Mouse (Mus musculus) T-cell, adult 2 months (primary cell): Measurements from ENCODE around the gene Cxcl17.
"Not testable (repeated sequence)": the region's sequence is repeated elsewhere in the genome, so short reads cannot be mapped to it uniquely, and the experiment has no call there.

Experiments
- DNase-seq: peaks from one replicate; pipeline ENCODE4 v3.0.0; 2022; ENCODE audit warnings: low spot score

The Cxcl17 gene

DNA sequence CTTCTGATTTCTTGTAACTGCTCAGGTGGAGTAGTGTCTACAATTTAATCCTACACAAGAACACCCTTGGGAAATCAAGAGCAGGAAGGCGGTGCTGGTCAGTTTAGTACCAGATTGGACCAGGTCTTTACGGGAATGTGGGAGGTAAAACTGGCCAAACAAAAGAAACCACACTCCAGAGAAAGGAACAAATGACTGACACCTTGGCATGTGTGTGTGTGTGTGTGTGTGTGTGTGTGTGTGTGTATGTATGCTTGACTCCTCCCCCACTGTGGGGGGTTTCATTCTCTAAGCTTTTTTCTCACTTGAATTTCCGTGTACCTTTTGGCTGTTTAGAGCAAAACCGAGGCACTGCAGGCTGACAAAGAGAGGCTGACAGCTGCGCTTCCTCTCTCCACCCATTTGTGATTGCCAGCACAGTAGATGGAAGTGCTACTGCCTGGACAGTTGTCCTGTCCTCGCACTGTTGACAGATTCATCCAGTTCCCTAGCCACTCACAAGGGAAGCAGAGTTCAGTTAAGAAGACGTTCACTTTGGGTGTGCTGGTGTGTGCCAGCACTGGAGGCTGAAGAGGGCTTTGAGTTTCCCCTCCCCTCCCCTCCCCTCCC is at the start of gene Cxcl17:
Cxcl17 (minus strand) TSS at position 54 of the 609 bp plus-strand sequence.
- no peak for DNase-seq

DNA sequence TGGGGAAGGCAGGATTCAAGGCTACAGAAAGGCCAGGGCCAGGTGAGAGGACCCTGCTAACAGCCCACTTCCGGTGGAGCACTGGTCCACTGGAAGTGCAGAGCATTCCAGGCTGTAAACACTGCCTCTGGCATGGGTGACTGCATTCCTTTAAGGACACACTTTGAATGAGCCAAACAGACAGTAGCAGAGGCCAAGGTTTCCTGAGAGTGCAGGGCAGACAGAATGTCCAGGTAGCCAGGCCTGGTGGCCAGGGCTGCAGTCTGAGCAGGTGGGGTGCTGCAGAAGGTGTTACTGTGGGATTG is 49.3 kb upstream of the Cxcl17 start:
- DNase-seq = not testable (repeated sequence)

DNA sequence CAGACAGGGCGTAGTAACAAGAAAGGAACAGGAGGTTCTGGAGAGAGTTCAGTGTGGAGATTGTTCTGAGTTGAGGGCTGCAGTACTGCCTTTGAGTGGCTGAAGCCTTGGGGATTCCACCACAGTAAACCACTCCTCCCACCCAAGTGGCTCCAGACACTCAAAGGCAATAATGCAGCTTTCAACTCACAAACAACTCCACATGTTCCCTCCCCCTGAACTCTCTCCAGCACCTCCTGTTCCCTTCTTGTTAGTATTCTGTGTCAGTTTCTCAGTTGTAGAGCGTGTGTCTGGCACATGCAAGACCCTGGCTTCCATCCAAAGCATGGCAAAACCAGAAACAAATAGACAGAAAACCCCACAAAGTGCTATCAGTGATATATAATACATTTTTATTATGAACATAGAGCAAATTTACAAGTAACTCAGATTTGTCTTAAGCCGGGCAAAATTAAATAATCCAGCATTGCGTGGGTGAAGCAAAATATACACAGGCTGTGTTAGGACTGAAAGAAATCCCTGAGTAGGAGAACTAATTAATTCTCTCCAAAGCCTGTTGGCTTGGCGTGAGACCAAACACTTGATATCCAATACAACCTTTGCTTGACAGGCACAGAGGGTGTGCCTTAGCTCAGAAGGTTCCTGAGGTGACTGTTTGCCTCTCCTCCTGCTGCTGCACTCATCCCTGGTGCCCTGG is 48.8 kb upstream of the Cxcl17 start:
- DNase-seq = not testable (repeated sequence)

DNA sequence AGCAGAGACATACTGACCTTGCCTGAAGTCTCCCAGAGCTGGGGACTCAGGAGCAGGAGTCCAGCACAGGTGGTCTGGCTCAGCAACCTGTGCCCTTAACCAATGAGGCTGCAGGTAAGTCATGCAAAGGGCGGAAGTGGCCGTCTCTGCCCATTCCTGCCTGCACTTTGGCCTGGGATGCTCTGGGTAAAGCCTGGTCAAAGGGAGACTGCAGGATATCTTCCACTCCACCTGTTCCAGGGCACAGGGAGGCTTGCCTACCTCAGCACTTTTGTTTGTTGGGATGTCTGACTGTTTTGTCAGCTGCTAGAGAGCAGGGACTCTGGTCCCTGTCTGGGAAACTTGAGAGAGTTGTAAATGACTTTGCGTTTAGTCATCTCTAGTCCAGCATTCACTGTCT is 39.4 kb upstream of the Cxcl17 start:
- no peak for DNase-seq

DNA sequence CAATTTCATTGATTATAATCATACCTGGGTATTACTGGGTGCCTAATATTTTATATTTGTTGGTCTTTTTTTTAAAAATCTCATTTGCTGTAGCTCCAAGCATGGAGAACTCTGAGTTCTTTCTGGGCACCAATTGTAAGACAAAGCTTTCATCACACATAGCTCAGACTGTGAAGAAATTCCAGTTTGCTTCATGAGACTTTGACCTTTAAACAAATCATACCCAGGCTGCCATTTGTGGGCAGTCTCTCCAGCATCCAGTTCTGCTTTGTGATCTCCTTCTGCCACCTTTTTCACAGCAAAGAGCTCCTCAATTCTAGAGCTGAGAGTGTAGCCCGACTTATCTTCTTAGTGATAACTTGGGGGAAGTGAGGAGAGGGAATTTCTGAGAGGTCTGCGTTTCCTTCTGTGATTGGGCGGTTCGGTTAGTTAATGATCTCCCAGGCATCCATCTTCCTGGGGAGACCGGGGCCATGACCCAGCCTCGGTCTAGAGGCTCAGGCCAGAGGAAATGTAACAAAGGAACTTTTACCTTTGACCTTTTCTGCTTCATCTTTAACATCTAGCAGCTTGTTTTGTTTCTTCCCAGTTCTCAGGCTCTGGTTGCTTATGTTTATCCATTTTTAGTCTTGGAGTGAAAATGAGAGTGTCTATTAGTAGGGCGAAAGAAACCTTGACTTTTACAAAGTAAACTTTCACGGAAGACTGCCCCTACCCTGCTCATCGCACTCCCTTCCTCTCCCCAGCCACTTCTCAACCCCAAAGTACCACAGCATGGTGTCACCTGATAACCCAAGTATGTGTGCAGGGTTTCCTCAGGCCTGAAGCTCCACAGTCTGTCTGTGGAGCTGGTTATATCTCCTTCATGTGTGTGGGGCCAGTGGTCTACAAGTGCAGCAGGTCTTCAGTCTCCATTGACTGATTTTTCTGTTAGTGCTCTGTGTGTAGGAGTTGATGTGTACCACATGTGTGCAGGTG is 37.5 kb upstream of the Cxcl17 start:
- DNase-seq = no peak

DNA sequence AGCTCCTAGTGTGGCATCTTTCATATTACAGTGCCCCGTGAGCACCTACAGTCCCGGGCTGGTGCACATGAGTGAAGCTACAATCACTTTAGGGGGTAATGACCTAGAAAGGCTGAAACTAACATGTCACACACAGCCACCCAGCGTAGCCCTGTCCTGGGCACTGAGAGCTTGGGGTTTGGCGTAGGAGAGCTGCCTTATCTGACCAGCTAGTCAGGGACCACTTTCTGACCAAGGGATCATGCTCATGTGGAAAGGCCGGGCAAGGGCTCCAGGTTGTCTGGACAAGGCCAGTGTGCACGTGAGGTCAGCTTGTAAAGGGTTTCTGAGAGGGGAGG is 28.1 kb upstream of the Cxcl17 start:
- no peak for DNase-seq

DNA sequence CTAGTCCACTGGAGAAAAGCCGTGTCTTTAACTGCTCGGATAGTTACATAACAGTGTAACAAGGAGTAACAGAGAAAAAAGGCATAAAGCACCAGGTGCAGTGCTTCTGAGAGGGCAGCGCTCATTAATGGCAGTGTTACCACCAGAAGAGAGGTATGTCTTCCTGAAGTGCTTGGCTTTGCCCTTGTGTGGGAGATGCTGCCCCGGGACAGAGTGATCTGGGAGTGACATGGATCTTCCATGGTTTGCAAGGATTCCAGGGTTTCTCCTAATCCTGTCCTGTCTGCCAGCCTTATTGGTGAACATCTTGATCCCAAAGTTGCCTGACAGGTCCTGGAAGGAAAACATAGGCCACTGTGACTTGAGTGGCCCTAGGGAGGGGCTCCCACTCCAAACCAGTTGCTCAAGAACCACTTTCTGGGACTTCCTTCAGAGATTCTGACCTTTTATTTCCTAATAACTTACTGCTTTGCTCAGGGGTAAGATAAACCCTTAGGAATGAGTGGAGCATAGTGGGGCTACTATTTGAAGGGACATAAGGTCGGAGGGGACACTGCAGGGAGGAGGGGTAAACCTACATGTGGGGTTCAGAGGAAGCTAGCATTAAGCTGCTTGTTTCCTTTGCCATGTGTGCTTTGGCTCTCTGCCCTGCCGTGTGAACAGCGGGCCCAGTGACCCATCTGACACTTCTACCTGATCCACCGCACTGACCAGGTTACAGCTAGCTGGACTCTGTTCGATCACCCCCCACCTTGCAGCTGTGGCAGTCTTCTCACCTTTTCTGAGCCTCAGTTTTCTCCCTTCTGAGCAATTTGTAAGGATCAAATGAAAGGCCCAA is 27.5 kb upstream of the Cxcl17 start:
- no peak for DNase-seq

DNA sequence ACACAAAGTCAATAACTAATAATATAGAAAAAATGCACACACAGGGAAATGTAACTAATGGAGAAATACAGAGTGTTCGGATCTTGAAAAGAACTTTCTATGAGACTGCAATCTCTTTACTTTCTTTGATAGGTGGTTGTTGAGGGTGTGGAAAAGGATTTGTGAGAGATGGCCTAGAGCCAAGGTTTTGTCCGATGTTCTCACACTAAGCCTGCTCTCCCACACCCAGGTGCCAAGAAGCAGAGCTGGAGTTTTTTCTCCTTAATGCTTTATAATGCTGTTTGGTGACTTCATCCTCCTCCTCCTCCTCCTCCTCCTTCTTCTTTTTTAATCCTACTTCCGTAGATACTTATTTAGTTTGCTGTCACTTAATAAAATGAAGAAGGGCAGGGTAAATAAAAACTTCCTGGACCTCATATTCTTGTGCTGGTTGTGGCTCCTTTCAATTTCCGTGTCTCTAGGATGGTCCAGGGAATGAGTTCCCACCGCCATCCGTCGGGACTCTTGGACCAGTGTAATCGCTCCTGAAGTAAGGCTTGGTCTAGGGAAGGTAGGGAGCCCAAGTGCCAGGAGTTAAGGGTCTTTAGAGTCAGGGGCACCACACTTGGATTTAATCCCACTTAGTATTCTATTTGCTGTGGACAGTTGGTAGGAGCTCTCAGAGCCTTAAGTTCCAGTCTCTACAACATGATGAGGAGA is 26.6 kb upstream of the Cxcl17 start:
- DNase-seq = no peak

DNA sequence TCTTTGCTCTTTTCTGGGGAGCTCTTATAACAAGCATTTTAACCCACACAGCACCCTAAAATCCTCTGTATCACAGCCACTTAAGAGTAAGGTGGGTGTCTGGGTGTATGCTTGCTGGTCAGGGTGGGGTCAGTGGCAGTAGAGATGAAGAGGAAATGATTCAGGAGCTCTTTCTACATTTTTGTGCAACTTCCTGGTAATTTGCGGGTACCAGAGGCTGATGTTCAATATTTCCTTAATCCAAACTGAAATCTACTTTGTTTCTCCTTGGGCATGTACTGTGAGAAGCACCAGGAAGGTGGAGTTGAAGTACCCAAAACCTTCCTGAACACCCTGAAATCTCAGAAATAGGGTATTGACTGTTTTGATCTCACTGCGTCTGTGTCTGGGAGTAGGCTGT is 24.0 kb upstream of the Cxcl17 start:
- DNase-seq = no peak

DNA sequence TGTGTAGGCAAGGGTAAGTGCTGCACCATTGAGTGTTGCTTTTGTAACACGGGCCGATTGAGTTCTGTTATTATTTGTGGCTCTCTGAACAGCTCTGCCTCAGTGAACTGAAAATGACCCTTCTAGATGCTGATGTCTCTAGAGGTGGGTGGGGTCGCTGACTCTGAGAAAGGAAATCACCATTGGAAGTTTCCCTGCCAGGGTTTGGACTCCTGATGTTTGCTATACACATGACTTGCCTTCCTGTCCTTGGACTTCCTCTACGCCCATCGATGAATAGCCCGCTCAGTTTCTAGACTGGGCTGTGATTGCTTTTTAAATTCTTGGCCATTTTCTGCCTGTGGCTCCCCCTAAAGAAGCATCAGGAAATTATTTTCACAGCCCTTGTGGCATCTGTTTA is 23.5 kb upstream of the Cxcl17 start:
- no peak for DNase-seq

DNA sequence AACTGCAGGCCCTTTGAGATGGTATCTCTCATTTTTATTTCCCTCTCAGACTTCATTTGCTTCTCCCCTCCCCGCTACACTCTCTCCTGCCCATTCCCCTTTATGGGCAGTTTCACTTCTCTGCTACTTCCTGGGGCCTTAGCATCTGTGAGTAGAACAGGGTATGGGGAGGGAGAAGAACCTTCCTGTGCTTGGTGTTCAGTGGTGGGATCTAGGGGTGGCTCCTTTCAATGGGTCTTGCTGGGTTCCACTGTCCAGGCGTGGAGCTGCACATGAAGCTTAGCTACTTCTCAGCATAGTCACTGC is 22.8 kb upstream of the Cxcl17 start:
- no peak for DNase-seq

DNA sequence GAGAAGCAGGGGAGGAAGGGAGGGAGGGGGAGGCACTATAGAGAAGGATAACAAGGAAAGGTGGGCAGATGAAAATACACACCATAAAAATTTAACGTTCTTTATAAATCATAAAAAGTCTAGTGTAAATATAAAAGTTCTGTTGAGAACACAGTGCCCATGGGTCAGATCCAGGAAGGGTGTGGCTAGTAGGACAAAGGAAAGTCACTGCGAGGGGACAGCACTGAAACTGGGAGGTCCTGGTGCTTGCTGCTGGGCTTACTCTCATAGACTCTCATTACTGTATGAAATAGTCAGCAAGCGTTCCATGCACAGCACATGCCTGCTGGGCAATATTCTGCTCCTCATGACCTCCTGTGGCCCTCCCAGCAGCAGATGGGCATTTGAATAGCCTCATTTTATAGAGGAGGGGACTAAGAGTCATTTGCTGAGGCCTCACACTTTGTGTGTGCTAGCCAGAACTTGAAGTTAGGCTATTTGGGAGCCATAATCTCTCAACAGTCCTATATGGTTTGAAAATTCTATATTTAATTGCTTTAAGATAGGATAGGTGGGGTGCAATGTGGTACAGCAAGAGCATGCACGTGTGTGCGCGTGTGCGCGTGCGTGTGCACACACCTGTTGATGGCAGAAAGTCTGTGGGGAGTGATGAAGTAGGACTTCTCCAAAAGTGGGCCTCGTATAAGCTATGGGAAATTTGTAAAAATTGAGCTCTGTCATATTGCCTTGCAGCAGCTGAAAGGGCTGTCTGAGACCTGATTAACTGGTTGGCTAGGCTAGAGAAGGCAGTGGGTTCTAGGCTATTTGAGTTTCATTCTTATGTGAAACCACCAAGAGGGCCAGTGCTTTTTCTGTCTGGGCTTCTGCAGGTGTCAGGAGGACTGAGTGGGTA is 22.2 kb upstream of the Cxcl17 start:
- DNase-seq = no peak

DNA sequence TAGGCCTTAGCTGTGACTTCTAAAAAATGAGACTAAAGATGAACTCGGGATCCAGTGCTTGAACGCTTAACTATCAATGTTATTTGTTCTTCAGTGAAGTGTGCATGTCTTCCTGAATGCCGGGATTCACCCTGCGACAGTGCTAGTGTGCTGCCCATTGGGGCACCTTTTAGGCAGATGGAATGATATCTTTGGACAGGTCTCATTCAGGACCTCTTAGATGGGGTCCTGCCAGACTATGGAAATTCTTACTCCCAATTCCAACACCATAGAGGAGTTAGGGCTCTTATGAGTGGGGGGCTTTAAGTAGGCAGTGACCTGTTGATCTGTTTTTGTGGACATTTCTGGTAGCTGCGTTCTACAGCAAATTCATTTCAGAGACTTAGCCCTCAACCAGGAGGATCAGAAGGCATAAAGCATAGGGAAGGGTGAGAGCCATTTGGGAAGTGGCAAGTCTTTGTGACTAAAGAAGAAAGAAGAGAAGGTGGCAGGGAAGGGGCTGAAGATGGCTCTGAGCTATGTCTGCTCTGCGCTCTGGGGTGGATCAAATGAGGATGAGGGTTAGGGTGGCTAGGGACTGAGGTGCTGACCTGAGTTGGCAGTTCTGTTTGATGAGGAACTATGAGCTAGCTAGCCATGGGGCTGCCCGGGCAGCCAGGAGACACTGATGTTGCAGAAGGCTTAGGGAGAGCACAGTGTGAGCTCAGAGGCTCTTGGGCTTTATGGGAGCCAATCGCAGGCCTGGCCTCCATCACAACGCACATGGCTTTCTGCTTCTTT is 21.3 kb upstream of the Cxcl17 start:
- DNase-seq = no peak

DNA sequence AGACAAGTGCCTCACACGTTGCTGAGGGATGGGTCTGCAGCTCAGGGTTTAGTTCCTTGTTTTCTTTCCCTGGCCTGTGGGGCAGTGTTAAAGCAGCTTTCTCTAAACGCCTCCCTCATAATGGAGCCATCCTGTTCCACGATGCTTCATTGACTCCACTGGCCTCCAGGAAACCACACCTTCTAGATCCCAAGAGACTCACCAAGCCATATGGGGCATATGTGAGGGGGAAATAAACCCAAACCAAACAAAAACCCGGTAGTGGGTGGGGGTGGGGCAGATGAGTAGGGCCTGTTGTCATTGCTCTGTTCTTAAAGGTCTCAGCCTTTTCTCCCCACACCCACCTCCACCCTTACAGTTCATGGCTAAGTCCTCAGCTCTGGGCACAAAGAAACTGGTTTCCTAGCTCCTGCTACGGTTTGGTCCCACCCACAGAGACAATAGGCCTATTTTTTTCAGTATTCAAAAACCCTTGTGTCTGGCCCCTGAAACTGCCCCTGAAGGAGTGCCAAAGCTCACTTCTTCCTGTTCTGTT is 20.4 kb upstream of the Cxcl17 start:
- no peak for DNase-seq

DNA sequence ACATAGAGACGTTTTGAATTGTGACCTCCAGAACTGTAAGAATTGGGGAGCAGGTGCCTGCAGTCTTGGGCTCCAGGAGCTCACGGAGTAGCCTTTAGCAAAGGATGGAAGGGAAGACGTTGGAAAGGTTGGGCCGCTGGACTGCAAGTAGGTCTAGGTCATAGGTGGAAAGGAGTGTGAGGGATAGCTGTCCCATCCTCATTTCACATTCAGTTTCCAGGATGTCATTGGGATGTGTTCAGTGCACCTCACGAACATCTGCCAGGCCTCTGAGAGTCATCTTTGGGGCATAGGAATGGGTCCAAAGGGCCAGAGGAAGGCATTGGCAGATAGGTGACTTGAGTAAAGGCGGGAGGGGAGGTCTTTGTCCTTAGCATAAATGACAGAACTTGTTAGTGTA is 19.7 kb upstream of the Cxcl17 start:
- DNase-seq = no peak

DNA sequence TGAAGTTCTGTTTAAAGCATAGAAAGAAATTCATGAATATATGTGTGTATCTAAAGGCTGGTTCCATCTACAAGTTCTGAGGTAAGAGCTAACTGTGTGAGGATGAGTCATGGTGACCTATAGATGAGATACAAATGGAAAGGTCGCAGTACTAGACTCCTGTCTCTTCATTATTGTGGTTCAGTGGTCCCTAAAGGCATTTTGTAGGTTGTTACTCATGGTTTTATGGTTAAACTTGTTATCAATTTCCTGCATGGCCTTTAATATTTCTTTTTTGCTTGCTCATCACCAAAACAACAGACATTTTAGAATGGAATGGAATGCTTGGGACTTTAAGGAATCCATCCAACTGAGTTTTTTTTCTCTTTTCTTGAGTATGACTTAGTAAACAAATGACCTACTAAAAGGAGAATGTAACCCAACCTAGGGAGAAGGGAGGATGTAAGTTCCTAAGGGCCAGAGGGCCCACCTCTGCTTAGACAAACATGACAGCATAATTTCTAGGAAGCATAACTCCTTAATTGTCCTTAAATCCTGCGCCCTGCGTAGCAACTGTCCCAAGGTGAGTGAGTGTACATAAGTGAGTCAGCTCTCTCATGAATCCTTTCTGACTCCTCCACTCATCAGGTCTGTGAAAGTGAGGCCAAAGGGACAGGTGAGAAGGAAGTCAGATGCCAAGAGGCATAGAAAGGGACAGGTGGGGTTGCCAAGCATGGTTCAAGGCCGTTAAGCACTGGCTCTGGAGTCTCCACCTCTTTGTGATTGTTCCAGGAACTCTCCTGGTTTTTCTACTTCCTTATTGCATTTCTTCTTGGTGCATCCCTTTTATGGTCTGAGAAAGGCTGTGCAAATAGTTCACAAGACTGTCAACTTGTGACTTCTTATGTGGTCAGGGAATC is 17.4 kb upstream of the Cxcl17 start:
- no peak for DNase-seq

DNA sequence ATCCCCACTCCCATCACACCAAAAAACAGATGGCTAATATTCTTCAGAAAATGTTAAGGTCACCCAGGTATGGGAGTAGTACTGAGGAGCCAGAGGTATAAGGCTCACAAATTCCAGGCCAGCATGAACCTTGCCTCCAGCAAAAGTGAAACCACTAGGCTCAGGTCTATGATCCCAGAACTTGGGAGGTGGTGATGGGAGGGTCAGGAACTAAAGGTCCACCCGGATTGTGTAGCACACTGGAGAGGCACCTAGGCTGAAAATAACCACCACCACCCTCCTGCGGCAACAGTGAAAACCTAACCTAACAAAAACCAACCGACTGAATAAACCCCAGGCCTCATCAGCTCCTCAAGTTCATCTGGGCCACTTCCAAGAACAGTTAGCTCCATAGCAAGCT is 15.6 kb upstream of the Cxcl17 start:
- no peak for DNase-seq

DNA sequence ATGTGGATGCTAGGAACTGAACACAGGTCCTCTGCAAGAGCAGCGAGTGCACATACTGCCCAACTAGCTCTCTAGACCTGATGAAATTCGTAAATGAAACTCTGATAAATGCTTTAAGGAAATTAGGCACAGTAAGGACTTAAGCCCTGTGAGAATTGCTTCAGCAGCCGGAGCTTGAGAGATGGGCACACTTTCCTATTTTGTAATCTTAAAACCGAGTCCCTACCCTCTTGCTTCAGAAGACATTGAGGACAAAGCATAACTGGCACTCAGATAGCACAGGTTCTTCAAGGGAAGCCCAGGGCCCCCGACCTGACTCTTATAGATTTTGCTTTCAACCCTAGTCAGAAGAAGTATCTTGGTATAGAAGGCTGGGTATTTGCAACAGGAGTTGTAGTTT is 14.5 kb upstream of the Cxcl17 start:
- DNase-seq = no peak

DNA sequence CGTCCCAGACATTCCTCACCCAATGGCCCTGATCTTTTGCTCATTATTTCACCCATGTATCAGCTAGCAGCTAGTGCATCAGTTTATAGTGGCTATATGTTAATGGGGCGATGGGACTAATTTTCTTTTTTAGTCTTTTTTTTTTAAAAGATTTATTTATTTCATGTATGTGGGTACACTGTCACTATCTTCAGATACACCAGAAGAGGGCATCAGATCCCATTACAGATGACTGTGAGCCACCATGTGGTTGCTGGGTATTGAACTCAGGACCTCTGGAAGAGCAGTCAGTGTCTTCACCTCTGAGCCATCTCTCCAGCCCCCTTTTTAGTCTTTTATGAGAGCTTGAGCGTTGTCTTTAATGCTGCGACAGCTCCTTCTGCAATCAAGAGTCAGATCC is 13.7 kb upstream of the Cxcl17 start:
- not testable (repeated sequence) for DNase-seq
